Mouse (Mus musculus): Measurements from ENCODE around the gene Odf4.

The Odf4 gene

GRCm38 (mm10) chr11:68902823-68903222 lies 24.1 kb downstream of the Odf4 start:
- DNase-seq (ENCODE audit: extremely low spot score): no peak

- no peak for DNase-seq (ENCODE audit: extremely low spot score)
Observed at GRCm38 (mm10) chr11:68902367-68902766, 24.5 kb downstream of the Odf4 start.

GRCm38 (mm10) chr11:68902047-68902364 lies 24.9 kb downstream of the Odf4 start:
- DNase-seq (ENCODE audit: extremely low spot score): no peak

- DNase-seq (ENCODE audit: extremely low spot score): peak; percentile 99
Observed at GRCm38 (mm10) chr11:68901351-68902046, 25.4 kb downstream of the Odf4 start, which contains the start of gene Rpl26. TSS of gene Rpl26 (plus strand) at chr11:68901583.

GRCm38 (mm10) chr11:68900519-68901350 lies 26.1 kb downstream of the Odf4 start:
- DNase-seq (ENCODE audit: extremely low spot score): no peak

- DNase-seq (ENCODE audit: extremely low spot score): no peak
Observed at GRCm38 (mm10) chr11:68899815-68900214, 27.1 kb downstream of the Odf4 start.

- DNase-seq (ENCODE audit: extremely low spot score): no peak
Observed at GRCm38 (mm10) chr11:68898790-68899189, 28.1 kb downstream of the Odf4 start.

- DNase-seq (ENCODE audit: extremely low spot score): no peak
Observed at GRCm38 (mm10) chr11:68897838-68898237, 29.0 kb downstream of the Odf4 start.

- no peak for DNase-seq (ENCODE audit: extremely low spot score)
Observed at GRCm38 (mm10) chr11:68897120-68897519, 29.8 kb downstream of the Odf4 start.

- no peak for DNase-seq (ENCODE audit: extremely low spot score)
Observed at GRCm38 (mm10) chr11:68896247-68896646, 30.6 kb downstream of the Odf4 start.

- no peak for DNase-seq (ENCODE audit: extremely low spot score)
Observed at GRCm38 (mm10) chr11:68893911-68894464, 32.9 kb downstream of the Odf4 start.

GRCm38 (mm10) chr11:68892233-68892832 lies 34.5 kb downstream of the Odf4 start:
- DNase-seq (ENCODE audit: extremely low spot score): no peak

- no peak for DNase-seq (ENCODE audit: extremely low spot score)
Observed at GRCm38 (mm10) chr11:68891823-68892222, 35.1 kb downstream of the Odf4 start.

GRCm38 (mm10) chr11:68890625-68891024 lies 36.3 kb downstream of the Odf4 start:
- DNase-seq (ENCODE audit: extremely low spot score): no peak

GRCm38 (mm10) chr11:68888653-68889052 lies 38.2 kb downstream of the Odf4 start:
- no peak for DNase-seq (ENCODE audit: extremely low spot score)

- no peak for DNase-seq (ENCODE audit: extremely low spot score)
Observed at GRCm38 (mm10) chr11:68888253-68888652, 38.6 kb downstream of the Odf4 start, which contains the start of gene Rnf222. TSS of gene Rnf222 (plus strand) at chr11:68888553.

GRCm38 (mm10) chr11:68886091-68886490 lies 40.8 kb downstream of the Odf4 start:
- no peak for DNase-seq (ENCODE audit: extremely low spot score)

- no peak for DNase-seq (ENCODE audit: extremely low spot score)
Observed at GRCm38 (mm10) chr11:68884368-68884767, 42.5 kb downstream of the Odf4 start.

GRCm38 (mm10) chr11:68883843-68884242 lies 43.0 kb downstream of the Odf4 start:
- no peak for DNase-seq (ENCODE audit: extremely low spot score)

- DNase-seq (ENCODE audit: extremely low spot score): no peak
Observed at GRCm38 (mm10) chr11:68882107-68882506, 44.8 kb downstream of the Odf4 start.

- DNase-seq (ENCODE audit: extremely low spot score): no peak
Observed at GRCm38 (mm10) chr11:68878811-68879210, 48.1 kb downstream of the Odf4 start.

- DNase-seq (ENCODE audit: extremely low spot score): peak; percentile 50
Observed at GRCm38 (mm10) chr11:68874841-68875240, 52.0 kb downstream of the Odf4 start.
